Mouse (Mus musculus): ENCODE measurements around the gene Lbx2.
A peak's percentile ranks its signal among the peaks of the same experiment; 100 is the strongest.

DNA sequence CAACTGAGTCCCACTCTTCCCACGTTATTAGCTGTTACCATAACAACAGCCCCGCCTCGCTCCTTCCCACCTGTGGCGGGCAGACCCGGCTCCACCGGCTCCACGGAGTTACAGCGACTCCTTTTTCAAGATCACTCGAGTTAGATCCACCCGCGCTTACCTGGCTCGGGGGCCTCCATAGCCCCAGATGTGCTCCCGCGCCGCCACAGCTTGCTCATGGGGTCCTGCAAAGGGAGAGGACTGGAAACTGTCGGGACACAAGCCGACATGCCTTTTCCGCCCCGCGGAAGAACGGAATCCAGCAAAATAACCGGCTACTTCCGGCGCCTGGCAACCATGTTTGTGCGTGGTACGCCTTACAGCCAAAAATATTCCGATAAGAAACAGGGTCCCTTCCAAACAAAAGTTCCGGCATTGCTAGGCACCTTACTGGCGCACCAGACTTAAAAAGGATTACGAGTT is 38.7 kb downstream of the Lbx2 start:
- TF ChIP-seq CTCF (IDR thresholded peaks at IDR 0.05; ENCODE audit: low read depth) (no peak), EP300 (IDR thresholded peaks at IDR 0.05; ENCODE audit: low read depth) (0 out of 2 replicates have a peak, but pooled peaks have one; percentile 70)

Measured in heart, postnatal 0 days (tissue).